Mouse (Mus musculus) cerebellum, adult 9-11 months (tissue): Measurements from ENCODE around the gene Tnrc6c.
A peak's percentile ranks its signal among the peaks of the same experiment; 100 is the strongest.

Experiments
- DNase-seq: peaks from one replicate; pipeline ENCODE4 v3.0.0; 2022

Tnrc6c gene

DNA sequence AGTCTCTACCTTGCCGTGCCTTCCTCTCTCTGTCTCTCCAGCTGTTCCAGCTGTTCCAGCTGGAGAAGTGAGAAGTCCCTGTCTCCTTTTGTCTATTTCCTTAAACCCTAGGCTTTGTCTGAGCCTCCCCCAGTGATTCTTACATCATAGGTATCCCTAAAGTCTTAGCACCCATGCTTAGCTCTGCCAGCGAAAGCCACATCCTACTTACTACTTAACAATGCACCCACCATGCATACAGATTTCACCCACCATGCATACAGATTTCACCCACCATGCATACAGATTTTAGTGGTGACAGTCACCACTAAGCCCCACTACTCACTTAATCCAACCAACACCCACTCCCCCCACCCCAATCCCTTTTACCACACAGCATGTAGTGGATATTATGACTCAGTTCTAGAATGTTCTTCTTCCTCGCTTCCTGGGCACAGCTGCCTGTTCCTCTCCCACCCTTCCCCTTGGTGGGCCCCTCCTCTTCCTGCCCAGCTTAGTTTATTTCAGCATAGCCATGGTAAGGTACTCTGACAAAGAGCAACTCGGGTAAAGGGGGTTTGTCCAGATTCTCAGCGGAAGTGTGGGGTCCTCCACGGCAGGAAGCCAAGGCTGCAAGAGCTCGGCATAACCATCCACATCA lies 14.6 kb upstream of the Tnrc6c start:
- no peak for DNase-seq

DNA sequence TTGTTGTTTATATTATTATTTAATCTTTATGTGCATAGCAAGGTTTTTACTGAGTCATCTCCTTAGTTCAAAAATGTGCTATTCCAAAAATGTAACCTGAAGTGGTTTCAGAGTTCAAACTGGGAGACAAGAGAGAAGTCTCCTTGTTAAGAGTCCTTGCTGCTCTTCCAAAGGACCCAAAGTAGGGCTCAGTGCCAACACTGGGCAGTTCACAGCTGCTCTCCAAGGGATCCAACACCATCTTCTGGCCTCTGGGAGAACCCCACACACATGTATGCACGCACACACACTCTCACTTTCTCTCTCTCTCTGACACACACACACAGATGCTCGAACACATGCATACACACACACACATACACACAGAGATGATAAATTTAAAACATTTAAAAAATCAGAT lies 11.9 kb upstream of the Tnrc6c start:
- DNase-seq = no peak

DNA sequence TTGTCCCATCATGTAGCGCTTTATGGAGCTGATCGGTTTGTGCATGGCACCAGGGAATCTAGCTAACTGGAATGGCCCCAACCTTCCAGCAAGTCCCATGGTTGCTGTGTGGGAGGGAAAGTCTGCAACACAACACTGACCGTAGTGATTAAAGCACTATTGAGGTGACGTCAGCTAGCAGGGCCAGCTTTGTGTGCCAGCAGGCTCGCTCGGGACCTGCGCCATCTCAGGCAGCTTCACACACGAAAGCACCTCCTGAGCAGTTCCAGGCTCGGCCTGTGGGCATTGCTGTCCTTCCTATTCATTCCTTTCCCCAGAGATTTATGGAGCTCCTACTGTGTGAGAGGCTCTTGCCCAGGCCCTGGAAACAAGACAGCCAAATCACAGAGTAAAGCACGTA lies 10.8 kb upstream of the Tnrc6c start:
- DNase-seq = peak; percentile 56

DNA sequence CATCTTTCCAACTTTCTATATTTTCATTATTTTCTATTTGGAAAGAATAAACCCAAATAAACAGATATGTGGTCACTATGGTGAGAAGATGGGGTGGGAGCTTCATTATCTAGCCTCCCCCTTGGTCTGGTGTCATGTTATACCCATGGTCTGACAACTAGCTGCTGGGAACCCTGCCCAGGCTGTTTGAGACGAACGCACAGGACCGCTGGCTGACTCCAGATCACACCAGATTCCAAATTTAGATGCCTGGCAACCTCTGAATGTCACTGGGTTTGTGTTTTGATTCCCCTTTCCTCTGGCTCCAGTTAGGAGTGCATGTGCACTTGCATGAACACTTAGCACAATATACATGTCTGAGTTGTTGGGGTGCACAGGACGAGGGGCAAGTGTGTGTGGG lies 7.3 kb upstream of the Tnrc6c start:
- no peak for DNase-seq

DNA sequence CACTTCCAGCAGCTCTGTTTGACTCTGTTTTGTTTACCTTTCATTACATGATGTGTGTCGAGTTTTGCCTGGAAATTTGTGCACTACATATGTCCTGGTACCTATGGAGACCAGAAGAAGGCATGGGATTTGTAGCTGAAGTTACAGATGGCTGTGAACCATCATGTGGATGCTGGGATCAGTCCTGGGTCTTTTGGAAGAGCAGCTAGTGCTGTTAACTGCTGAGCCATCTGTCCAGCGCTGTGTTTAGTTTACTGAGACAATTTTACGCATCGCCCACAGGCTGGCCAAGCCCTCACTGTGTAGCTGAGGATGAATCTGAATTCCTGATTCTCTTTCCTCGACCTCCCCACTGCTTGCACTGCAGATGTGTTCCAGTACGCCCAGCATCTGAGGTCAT lies 6.1 kb upstream of the Tnrc6c start:
- DNase-seq = no peak

DNA sequence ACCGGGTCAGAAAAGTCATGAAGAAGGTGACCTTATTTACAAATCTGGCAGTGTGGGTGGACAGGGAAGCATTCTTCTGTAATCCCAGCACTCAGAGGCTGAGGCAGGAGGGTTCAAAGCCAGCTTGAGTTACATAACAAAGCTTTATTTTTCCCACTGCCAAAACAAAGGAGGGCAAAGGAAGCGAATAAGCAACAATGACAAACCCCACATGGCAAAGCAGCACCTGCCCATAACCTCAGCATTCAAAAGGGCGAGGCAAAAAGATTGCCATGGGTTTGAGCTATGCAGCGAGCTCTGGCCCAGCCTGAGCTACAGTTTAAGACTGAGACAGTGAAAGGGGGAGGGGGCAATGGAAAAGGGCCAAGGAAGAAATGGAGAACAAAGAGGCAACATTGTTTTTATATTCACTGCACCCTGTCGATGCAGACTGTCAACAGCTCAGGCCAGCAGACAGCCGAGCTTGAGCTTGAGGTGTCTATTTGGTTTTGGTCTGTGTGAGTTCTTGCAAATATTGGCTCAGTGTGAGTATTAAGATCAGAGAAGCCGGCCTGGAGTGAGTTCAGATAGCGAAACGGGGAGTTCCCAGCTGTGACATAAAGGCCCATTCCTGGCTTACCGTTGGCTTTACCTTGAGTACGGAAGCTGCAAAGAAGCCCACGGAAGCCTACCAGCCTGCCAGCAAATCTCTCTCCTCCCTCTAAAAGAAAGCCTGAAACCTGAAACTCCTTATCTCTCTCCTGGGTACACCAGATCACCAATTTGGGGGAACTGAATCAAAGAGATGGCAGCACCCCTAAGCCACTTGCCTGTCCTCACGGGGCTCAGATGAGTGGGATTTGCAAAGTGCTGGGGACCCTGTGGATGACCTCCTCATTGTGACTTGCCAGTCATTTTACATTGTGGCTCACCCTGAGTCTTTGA lies 3.1 kb upstream of the Tnrc6c start:
- DNase-seq = no peak

DNA sequence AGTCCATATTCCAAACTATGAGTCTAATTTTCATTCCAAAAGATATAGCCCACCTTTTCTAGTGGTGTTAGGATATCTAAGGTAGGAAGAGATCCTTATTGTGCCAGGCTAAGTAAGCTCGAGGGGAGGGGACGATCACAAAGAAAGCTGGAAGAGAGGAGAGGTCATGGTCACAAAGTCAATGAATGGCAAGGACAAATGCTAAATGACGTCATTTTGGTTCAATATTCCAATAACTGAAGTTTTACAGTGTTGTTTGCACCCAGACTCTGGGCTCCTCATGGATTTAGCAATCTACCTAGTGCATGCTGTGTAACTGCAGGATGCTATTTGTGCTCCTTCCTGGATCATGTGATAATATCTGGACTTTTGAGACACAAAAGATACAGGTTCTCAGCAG lies 1.2 kb upstream of the Tnrc6c start:
- DNase-seq = no peak

DNA sequence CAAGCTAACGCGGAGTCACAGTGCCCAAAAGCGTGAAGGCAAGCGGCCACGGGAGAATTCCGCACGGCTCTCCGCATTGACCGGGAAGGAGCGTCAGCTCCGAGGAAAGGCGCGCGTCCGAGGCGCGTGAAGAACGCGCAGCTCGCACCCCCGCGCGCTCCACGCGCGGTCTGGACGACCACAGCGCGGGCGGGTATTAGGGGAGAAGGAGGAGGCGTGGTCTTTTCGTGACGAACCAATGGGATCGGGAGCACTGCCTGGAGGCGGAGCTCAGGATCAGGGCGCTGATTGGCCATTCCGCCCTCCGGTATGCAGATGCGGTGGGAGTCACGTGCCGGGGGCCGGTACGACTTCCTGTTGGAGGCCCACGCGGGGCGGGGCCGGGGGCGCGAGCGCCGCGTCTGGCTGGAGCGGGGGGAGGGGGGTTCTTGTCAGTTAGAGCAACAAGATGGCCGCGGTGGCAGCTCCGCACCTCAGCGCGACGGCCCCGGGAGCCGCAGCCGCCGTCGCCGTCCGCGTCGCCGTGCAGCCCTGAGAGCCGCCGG lies 363 bp downstream of the Tnrc6c start:
- DNase-seq = peak; percentile 100

DNA sequence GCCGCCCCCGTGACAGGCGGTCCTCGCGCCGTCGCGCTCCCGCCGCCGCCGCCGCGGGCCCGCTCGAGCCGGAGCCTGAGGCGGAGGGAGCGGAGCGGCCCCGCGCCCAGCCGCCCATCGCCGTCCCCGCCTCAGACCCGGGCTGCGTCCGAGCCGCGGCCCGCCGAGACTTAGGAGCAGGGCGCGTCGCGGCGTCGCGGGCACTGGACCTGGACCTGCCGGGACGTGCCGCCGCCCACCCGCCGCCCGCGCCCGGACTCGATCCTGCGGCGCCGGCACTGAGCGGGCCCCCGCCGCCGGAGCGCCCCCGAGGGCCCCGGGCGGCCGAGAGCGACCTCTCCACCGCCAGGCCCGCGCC lies 824 bp downstream of the Tnrc6c start:
- DNase-seq = no peak

DNA sequence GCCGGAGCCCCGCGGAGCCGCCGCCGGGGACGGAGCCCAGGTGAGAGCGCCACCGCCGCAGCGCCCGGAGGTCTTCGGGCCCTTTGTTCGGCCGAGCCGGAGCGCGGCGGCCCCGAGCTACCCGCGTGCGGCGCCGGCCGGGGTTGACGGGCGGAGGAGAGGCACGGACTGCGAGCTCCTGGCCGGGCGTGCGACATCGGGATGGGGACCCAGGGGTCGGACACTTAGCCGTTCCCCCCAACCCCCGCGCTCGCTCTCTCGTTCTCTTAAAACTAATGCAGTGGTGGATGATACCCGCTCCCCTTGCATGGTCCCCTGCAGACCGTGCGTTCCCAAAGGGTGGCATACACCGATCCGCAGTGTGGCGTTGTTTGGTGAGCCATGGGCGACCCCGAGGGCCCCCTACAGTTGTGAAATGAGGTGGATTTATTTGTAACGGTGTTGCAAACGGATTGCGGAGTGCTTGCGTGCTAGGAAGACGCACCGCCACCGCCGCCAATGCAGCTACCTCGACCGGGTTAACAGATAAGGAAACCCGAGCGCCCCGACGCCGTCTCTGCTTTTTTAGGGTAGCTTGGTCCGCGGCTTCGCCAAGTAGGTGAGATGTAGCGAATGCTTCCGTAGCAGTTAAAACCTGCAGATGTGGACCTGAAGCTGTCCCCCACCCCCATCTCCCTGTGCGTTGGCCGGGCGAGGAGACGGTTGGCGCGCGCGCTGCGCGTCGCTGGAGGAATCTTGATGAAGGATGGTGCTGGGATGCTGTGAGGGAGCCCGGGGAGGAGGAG lies 1.4 kb downstream of the Tnrc6c start:
- DNase-seq = peak; percentile 74

DNA sequence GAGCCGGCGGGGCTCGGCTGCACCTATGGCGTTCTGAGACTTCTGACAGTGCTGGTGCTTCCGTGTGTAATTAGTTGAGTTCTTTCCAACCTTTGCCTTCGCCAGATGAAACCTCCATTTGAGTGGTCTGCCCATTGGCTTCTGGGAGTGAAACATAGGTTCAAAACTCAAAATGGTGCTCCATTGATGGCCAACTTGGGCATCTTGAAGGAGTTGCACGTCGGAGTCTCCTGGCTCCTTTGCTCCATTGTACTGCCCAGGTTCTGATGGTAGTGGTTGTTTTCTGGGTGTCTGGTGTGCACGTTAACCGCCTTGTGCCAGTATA lies 1.9 kb downstream of the Tnrc6c start:
- DNase-seq = no peak

DNA sequence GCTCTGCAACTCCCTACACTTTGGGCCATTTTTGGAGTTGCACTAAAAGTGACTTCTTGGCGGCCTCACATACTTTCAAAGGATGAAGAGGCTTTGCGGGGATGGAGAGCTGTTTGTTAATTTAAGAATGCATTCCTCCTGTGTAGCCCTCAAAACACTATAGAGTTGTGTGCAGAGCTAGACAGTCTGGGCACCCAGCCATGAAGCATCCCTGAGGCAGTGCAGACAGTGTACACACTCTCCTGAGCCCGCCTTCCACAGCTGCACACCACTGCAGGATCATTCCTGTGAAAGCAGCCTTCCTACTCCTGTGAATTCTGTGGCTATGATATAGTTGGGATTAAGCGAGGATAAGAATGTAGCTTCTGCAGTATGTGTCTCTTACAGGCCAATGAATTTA lies 4.9 kb downstream of the Tnrc6c start:
- peak; percentile 36 for DNase-seq

DNA sequence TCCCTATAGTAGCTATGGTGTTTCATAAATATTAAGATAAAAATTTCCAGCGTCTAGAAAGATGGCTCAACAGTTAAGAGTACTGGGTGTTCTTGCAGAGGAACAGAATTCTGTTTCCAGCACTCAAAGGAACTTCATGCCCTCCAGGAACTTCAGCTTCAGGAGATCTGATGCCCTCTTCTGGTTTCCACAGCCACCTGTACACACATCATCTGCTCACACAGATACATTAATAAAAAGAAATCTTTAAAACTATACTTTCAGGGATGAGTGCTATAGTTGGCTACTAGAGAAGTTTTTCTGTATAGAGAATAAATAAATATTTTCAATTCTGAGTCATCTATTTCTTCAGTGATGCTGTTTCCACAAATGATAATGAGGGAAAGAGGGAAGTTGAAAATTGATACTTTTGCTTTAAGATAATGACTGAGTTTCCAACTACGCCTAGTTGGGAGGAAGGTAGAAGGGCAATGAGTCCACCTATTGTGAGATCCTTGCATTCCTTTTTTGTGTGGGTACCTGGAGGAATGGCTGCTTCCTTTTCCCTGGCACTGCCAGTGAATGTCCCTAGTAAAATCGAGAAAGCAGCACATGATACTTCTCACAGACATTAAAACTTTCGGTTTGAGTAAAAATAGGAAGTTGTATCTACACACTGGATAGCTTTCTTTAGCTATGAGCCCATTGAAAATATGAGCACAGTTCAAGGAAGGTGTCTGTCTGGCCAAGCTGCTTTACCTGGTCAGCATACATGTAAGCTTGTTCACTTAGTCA lies 9.1 kb downstream of the Tnrc6c start:
- no peak for DNase-seq

DNA sequence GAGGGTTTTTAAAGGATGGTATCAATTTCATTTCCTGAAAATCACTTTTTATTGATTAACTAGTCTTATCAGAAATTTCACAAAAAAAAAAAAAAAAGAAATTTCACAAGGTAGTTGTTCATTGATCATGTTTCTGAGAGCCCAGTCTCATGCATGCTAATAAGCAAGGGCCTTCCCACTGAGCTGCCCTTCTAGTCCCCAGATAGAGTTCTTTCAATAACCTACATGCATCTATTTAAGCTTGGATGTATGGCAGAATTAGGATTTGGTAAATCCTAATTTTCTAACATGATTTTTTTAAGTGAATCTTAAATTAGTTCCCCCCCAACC lies 9.7 kb downstream of the Tnrc6c start:
- no peak for DNase-seq

DNA sequence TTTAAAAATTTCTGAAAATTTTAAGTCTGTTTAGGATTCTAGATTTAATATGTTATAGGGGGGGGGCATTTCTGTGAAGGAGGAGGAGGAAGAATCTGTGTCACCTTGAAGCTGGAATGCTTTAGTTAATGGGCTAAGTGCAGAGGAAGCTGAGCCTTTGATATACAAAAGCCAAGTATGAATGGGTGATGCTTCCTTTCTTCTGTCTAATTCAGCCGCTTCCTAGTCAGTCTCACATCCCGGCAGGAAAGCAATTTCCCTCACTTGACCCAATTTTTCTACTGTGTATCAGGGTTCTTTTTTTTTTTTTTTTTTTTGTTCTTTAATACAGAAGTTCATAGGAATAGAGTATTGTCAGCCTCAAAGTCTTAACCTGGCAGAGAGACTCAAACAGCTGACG lies 11.1 kb downstream of the Tnrc6c start:
- DNase-seq = no peak

DNA sequence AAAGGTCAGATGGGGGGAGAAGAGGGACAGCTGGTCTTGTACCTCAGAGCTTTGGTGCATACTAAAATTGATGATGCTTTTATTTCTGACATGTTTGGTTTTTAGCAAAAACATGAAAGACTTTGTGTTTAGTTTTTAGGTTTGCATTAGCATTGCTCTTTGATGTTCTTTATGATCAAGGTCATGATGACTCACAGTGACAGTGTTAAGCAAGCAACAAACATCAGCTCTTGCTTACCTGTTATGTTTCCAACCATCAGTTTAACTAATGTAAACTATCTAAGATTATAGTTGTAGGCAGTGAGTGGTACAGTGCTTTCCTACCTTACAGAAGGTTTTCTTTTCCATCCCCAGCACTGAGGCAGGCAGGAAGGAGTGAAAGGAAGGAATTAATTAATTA lies 12.5 kb downstream of the Tnrc6c start:
- no peak for DNase-seq

DNA sequence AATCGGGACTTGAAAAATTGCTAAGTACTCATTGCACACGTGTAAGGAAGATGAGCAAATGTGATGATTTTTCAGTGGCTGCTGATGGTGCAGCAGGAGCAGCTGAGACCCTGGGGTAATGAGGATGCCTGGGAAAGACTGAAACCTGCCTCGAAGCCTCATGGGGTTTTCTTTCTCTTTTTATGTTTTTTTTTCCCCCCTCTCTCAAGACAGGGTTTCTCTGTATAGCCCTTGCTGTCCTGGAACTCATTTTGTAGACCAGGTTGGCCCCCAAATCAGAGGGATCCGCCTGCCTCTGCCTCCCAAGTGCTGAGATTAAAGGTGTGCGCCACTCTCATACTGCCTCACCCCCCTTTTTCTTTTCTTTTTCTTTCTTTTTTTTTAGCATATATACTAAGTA lies 13.1 kb downstream of the Tnrc6c start:
- no peak for DNase-seq

DNA sequence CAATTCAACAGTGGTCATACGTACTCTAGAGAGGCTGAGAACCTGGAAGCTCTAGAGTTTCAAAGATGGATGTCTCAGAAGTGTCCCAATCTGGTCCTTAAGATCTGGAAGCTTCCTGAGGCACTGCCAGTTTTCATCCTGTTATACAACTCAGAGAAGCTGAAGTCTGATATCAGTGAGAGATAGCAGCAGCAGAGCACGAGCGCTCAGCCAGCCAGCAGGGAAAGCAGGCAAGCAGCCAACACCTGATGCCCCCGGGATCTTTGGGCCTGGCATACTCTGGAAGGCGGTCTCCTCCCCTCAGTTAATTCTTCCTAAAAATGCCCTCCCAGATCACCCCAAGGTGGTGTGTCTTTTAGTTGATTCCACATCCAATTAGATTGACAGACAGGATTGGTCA lies 13.7 kb downstream of the Tnrc6c start:
- DNase-seq = peak; percentile 42

DNA sequence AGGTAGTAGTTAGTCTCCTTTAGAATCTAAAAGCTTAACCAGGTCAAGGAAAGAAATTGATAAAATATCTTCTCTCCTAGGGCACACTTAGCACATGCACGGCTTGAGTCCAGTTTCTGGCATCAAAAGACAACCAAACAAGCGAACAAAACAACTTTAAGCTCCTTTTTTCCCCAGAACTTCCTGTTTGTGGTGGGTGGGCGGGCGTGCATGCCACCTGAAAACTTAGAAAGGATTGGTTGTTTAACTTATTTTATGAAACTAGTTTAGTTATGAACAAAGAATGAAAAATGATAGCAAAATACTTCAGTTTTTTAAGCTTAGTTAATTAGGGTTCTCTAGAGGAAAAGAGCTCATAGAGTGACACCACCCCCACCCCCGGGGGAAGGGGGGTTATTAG lies 17.5 kb downstream of the Tnrc6c start:
- no peak for DNase-seq

DNA sequence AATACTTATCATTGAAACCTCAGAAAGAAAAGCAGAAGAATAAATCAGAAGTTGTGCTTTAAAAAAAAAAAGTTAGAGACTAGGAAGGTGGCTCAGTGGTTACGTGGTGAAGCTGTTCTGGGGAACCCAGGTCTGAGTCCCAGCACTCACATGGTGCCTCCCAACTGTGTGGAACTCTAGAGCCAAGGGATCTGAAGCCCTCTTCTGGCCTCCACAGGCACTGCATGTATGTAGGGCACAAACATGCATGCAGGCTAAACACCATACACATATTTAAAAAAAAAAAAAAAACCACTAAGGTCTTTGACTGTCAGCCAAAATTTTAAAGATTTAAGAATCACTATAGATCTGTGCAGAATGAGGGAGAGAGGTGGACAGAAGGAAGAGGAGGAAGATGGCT lies 20.4 kb downstream of the Tnrc6c start:
- no peak for DNase-seq

DNA sequence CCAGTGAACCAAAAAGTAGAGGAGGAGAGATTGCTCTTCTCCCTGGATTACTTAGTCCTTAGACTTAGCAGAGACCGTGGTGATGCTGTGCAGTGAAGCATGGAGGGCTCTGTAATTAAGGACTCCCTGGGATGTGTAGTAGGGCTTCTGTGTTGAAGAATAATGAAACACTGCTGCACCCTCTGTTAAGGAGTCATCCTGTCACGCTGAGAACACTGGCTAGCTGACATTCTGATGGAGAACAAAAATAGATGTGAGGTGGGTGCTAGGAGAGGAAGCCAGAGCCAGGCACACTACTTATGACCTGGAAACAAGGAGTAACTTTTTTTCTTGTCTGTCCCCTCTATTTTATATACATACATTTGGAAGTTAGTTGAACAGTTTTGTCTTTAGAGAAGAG lies 22.6 kb downstream of the Tnrc6c start:
- DNase-seq = no peak

DNA sequence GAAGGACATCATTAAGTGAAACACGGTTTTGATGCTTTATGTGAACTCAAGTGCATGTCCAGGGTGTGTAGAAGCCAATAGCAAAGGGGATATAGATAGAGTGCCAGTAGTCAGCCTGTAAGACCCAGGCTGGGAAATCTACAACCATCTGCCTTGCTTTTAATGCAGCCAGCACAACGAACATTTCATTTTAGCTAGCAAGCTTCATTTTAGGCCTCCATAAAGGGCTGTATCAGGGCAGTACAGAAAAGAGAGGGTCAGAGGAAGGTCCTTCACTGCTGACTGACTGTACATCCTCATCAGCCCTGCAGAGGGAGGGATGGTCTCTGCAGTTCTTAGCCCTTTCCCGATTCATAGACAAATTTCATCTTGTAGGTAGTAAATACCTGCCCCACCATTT lies 23.0 kb downstream of the Tnrc6c start:
- DNase-seq = no peak

DNA sequence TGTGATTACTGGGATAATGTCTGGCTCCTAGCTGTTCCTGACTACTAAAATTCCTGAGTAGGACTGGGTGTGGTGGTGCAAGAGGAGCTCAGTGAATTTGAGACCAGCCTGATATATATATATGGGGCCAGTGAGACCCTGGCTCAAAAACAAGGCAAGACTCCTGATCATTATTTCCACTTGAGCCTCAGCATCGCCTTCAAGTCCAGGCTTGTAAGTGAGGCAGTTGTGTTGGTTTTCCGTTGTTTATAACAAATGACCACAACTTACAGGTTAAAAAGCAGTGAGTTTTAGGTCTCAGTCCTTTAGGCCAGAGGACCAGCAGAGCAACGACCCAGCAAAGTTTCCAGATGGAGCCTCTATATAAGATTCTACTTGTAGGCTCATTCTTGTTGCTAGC lies 23.5 kb downstream of the Tnrc6c start:
- DNase-seq = no peak
